Mouse (Mus musculus): ENCODE measurements around the gene Figla. TPM values are rescaled to one million over a fixed set of nuclear protein-coding genes. Genes with fewer than 3 reads are reported as not detected.

Figla gene
- total RNA-seq, 2 experiments from 2014 or later: not detected

GRCm38 (mm10) chr6:86062226-86062625 is 46.3 kb downstream of the Figla start:
- intact Hi-C loops (cut with DNase I): no loop called here
- no peak for DNase-seq (ENCODE audit: extremely low spot score in 1 of 2, low spot score in 2 of 2)

- DNase-seq (ENCODE audit: extremely low spot score in 1 of 2, low spot score in 2 of 2): no peak
- intact Hi-C loops (cut with DNase I): no loop called here
Measured at GRCm38 (mm10) chr6:86062684-86063083, 46.7 kb downstream of the Figla start.

GRCm38 (mm10) chr6:86064318-86065016 is 48.5 kb downstream of the Figla start:
- intact Hi-C loops (cut with DNase I): loop anchor here (5.0 kb wide), 1 partner anchor 32 kb away; no protein-coding TSS in a partner anchor

GRCm38 (mm10) chr6:86066727-86067126 is 50.8 kb downstream of the Figla start:
- intact Hi-C loops (cut with DNase I): loop anchor here (5.0 kb wide), 1 partner anchor 34 kb away; no protein-coding TSS in a partner anchor
- DNase-seq (ENCODE audit: extremely low spot score in 1 of 2, low spot score in 2 of 2): no peak

More at GRCm38 (mm10) chr6:86064318-86065016, 48.5 kb downstream of the Figla start:
- DNase-seq (ENCODE audit: extremely low spot score in 1 of 2, low spot score in 2 of 2): peak; percentile 67 to 80

- DNase-seq (ENCODE audit: extremely low spot score in 1 of 2, low spot score in 2 of 2): no peak
- intact Hi-C loops (cut with DNase I): loop anchor here (5.0 kb wide), 1 partner anchor 35 kb away; no protein-coding TSS in a partner anchor
Measured at GRCm38 (mm10) chr6:86067145-86067544, 51.2 kb downstream of the Figla start.

GRCm38 (mm10) chr6:86069009-86069408 is 53.0 kb downstream of the Figla start:
- intact Hi-C loops (cut with DNase I): loop anchor here (5.0 kb wide), 1 partner anchor 37 kb away; no protein-coding TSS in a partner anchor
- peak in 1 of 2 experiments; percentile 56 for DNase-seq (ENCODE audit: extremely low spot score in 1 of 2, low spot score in 2 of 2)

GRCm38 (mm10) chr6:86069856-86070255 is 53.9 kb downstream of the Figla start:
- DNase-seq (ENCODE audit: extremely low spot score in 1 of 2, low spot score in 2 of 2): no peak
- intact Hi-C loops (cut with DNase I): loop anchor here (5.0 kb wide), 1 partner anchor 38 kb away; no protein-coding TSS in a partner anchor

GRCm38 (mm10) chr6:86070277-86070676 is 54.3 kb downstream of the Figla start:
- intact Hi-C loops (cut with DNase I): no loop called here
- no peak for DNase-seq (ENCODE audit: extremely low spot score in 1 of 2, low spot score in 2 of 2)

Other genes with a start within 250 kb of the Figla start
- under 1 TPM; 0.63 to 0.73 TPM for gene Nat8f6, start 195.2 kb upstream of the Figla start, total RNA-seq (2021)
- 1 to 10 TPM in 1 of 2 experiments, under 1 TPM in 1; 0.73 to 1.4 TPM for gene Nat8f5, start 195.2 kb upstream of the Figla start, total RNA-seq (2021)
- gene Nat8, start 184.1 kb upstream of the Figla start, total RNA-seq (2021): 1 to 10 TPM; 1.4 to 1.9 TPM
- under 1 TPM; 0.77 TPM for gene Nat8f2, start 147.0 kb upstream of the Figla start, total RNA-seq (2021)
- 1 to 10 TPM; 3.0 to 3.4 TPM for gene Nat8f4, start 111.3 kb upstream of the Figla start, total RNA-seq (2021)
- 10 to 100 TPM; 42.1 to 47.9 TPM for gene Tprkb, start 104.3 kb upstream of the Figla start, total RNA-seq (2021)
- 10 to 100 TPM in 1 of 2 experiments, 1 to 10 TPM in 1; 10.0 to 13.5 TPM for gene Nat8f1, start 100.5 kb upstream of the Figla start, total RNA-seq (2021)
- gene Dusp11, start 54.5 kb upstream of the Figla start, total RNA-seq (2021): 10 to 100 TPM; 74.0 to 82.0 TPM
- gene Add2, start 12.5 kb downstream of the Figla start, total RNA-seq (2021): 100 to 1,000 TPM; 198 to 206 TPM
- 10 to 100 TPM; 18.4 to 26.0 TPM for gene Tgfa, start 179.1 kb downstream of the Figla start, total RNA-seq (2021)